Mouse (Mus musculus) spleen, adult 2 months (tissue): ENCODE results near the gene Rxfp2.

Experiments
- CTCF ChIP-seq: fragments of 200-500 bp; IDR thresholded peaks from 2 replicates; pipeline ENCODE4 v1.5.1; 2011; ENCODE audit warnings: mild to moderate bottlenecking, inconsistent platforms; ENCODE audit not compliant: insufficient read depth, insufficient read length, insufficient replicate concordance; ENCODE audit errors: extremely low read depth
- POLR2A ChIP-seq: fragments of 200-500 bp; IDR thresholded peaks from 2 replicates; pipeline ENCODE4 v1.6.1; 2011; ENCODE audit warnings: low read depth, low read length, inconsistent platforms

DNA sequence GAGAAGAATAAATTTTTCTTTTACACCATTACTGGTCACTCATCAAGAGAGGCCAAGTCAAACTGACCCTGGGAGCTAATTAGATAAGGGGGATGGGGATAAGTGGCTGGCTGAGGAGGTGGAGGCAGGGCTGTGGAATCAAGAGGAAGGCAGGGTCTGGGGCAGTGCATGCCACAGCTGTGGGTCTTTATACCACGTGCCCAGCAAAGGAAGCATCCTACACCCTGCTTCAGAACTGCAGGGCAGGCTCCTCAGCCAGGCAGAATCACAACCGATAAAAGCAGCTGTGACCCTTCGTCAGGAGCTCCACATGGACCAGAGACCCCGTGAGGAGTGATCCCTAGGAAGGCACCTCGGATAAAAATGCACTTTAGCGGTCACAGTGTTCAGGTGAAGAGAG, 13.1 kb upstream of the Rxfp2 start:
- TF ChIP-seq CTCF (no peak), POLR2A (no peak)
